ENCODE assay signal across 30 mouse cellular contexts in the genomic region with DNA sequence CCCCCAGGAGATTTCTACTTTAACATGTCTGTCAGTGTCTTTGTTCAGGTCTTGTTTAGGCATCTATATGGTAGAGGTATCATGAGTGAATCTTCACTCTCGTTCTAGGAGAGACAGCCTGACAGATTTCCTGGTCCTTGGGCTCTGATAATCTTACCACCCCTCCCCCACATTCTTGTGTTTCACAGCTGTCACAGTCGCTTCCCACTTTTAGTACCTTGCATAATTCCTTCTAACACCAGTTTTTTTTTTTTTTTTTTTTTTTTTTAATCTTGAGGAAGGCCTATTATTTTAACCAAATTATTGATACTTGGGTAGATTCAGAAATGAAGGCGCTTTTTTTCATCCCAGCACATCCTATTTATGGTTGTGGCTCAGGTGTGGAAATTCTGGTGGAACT.
DNase-seq lines count a peak whose midpoint lies in the region; ATAC-seq and TF ChIP-seq lines count a peak whose summit lies in the region.
"Had no signal": no experiment of that assay in that cellular context is flagged by ENCODE, and none has a peak within 500 bp of the region (broad histone marks: within the 10 kb centered on the region; RNA-seq: fewer than 3 reads in every experiment).

No protein-coding gene starts in this region.

- intact Hi-C loops in heart, postnatal 36 days (cut with DNase I), result loop anchor here (5.0 kb wide), 1 partner anchor 35 kb away; no protein-coding TSS in a partner anchor

- no peak overlapping the region for H3K4me3 ChIP-seq in liver, embryonic 15.5 days (replicated peaks)
- no peak overlapping the region for H3K4me3 ChIP-seq in ES-E14 (ENCODE audit: insufficient read depth in 1 of 2, low read depth in 1 of 2, low read length in 2 of 2, poor library complexity in 1 of 2, severe bottlenecking in 1 of 2)
- no peak overlapping the region for H3K4me3 ChIP-seq in hindbrain, embryonic 16.5 days (ENCODE audit: low read length)
- H3K4me3 ChIP-seq in intestine, embryonic 15.5 days (replicated peaks), result no peak overlapping the region
- H3K4me3 ChIP-seq: embryonic facial prominence, embryonic 10.5 days; embryonic facial prominence, embryonic 13.5 days; erythroblast, embryonic 14.5 days; forebrain, embryonic 12.5 days; forebrain, embryonic 15.5 days; heart, adult 2 months; heart, embryonic 12.5 days; heart, embryonic 15.5 days had no signal

- no peaks in the 10 kb centered on the region for H3K27me3 ChIP-seq in liver, embryonic 15.5 days
- H3K27me3 ChIP-seq in hindbrain, embryonic 16.5 days (replicated peaks; ENCODE audit: control insufficient read depth, insufficient read depth, low read length), result no peaks in the 10 kb centered on the region
- no peaks in the 10 kb centered on the region for H3K27me3 ChIP-seq in intestine, embryonic 15.5 days (replicated peaks)
- H3K27me3 ChIP-seq: embryonic facial prominence, embryonic 13.5 days; forebrain, embryonic 12.5 days; forebrain, embryonic 15.5 days; heart, embryonic 12.5 days; heart, embryonic 15.5 days; Patski had no signal

- ATAC-seq in liver, embryonic 15.5 days (ENCODE audit: insufficient read depth), result no peak
- ATAC-seq in megakaryocyte, adult 5-6 weeks (ENCODE audit: poor library complexity, severe bottlenecking), result 0 out of 2 replicates have a peak, but pooled peaks have one; percentile 23
- ATAC-seq in hindbrain, embryonic 16.5 days, result no peak
- ATAC-seq in intestine, embryonic 15.5 days, result no peak
- ATAC-seq: forebrain, embryonic 15.5 days; intestine, embryonic 16.5 days; Patski had no signal

- no peaks in the 10 kb centered on the region for H3K36me3 ChIP-seq in liver, embryonic 15.5 days (replicated peaks)
- no peaks in the 10 kb centered on the region for H3K36me3 ChIP-seq in ES-E14 (ENCODE audit: control insufficient read depth, insufficient read depth, low read length, poor library complexity, severe bottlenecking)
- no peaks in the 10 kb centered on the region for H3K36me3 ChIP-seq in hindbrain, embryonic 16.5 days (ENCODE audit: control insufficient read depth, insufficient read depth, low read length)
- H3K36me3 ChIP-seq in intestine, embryonic 15.5 days, result no peaks in the 10 kb centered on the region
- H3K36me3 ChIP-seq: embryonic facial prominence, embryonic 10.5 days; embryonic facial prominence, embryonic 13.5 days; forebrain, embryonic 12.5 days; forebrain, embryonic 15.5 days; heart, embryonic 12.5 days; heart, embryonic 15.5 days had no signal

- no peak overlapping the region for H3K4me2 ChIP-seq in liver, embryonic 15.5 days
- H3K4me2 ChIP-seq in hindbrain, embryonic 16.5 days (ENCODE audit: low read length), result no peak overlapping the region
- no peak overlapping the region for H3K4me2 ChIP-seq in intestine, embryonic 15.5 days (replicated peaks)
- H3K4me2 ChIP-seq: embryonic facial prominence, embryonic 13.5 days; forebrain, embryonic 12.5 days; forebrain, embryonic 15.5 days; heart, embryonic 12.5 days; heart, embryonic 15.5 days; hindbrain, embryonic 14.5 days had no signal

- peaks cover 56% of the 10 kb centered on the region for H3K4me1 ChIP-seq in liver, embryonic 15.5 days (replicated peaks)
- peaks cover 19 to 34% of the 10 kb centered on the region in 2 experiments for H3K4me1 ChIP-seq in ES-E14 (ENCODE audit: control insufficient read depth in 2 of 2, insufficient read depth in 2 of 2, low read length in 2 of 2, poor library complexity in 1 of 2)
- no peaks in the 10 kb centered on the region for H3K4me1 ChIP-seq in hindbrain, embryonic 16.5 days (ENCODE audit: control insufficient read depth, insufficient read depth, low read depth, low read length)
- H3K4me1 ChIP-seq in intestine, embryonic 15.5 days (replicated peaks), result peaks cover 41% of the 10 kb centered on the region

- 0 out of 2 replicates have a peak overlapping the region, but pooled peaks have one; percentile 29 for H3K27ac ChIP-seq in liver, embryonic 15.5 days (replicated peaks)
- no peak overlapping the region for H3K27ac ChIP-seq in ES-E14 (ENCODE audit: insufficient read depth, low read depth, low read length, poor library complexity, severe bottlenecking)
- H3K27ac ChIP-seq in hindbrain, embryonic 16.5 days (ENCODE audit: low read depth, low read length), result no peak overlapping the region
- no peak overlapping the region for H3K27ac ChIP-seq in intestine, embryonic 15.5 days
- H3K27ac ChIP-seq: embryonic facial prominence, embryonic 10.5 days; embryonic facial prominence, embryonic 13.5 days; forebrain, embryonic 12.5 days; forebrain, embryonic 15.5 days; heart, adult 2 months; heart, embryonic 15.5 days; hindbrain, embryonic 14.5 days had no signal

- in situ Hi-C loops in ES-E14 (cut with MboI; ENCODE audit: low sequenced_read_pairs in 2 of 2, unreplicated experiment in 2 of 2), result no loop called here

- H3K9ac ChIP-seq in liver, embryonic 15.5 days, result no peak overlapping the region
- H3K9ac ChIP-seq in ES-E14 (ENCODE audit: insufficient read depth, low read depth, low read length, poor library complexity, severe bottlenecking), result no peak overlapping the region
- no peak overlapping the region for H3K9ac ChIP-seq in hindbrain, embryonic 16.5 days (ENCODE audit: low read depth, low read length)
- no peak overlapping the region for H3K9ac ChIP-seq in intestine, embryonic 15.5 days
- H3K9ac ChIP-seq: embryonic facial prominence, embryonic 13.5 days; forebrain, embryonic 12.5 days; forebrain, embryonic 15.5 days; heart, embryonic 12.5 days; heart, embryonic 15.5 days; hindbrain, embryonic 14.5 days had no signal

- H3K9me3 ChIP-seq in liver, embryonic 15.5 days (replicated peaks), result no peaks in the 10 kb centered on the region
- H3K9me3 ChIP-seq in ES-E14 (ENCODE audit: control insufficient read depth, insufficient read depth, low read depth, low read length), result no peaks in the 10 kb centered on the region
- no peaks in the 10 kb centered on the region for H3K9me3 ChIP-seq in hindbrain, embryonic 16.5 days (ENCODE audit: control insufficient read depth, low read length)
- H3K9me3 ChIP-seq in intestine, embryonic 15.5 days, result no peaks in the 10 kb centered on the region
- H3K9me3 ChIP-seq: embryonic facial prominence, embryonic 10.5 days; embryonic facial prominence, embryonic 13.5 days; forebrain, embryonic 12.5 days; forebrain, embryonic 15.5 days; heart, embryonic 12.5 days; heart, embryonic 15.5 days had no signal

- peak; percentile 81 for DNase-seq in heart, adult 11 months
- no peak for DNase-seq in heart, postnatal 36 days
- DNase-seq in liver (no peak), ES-E14 (ENCODE audit: low read depth, low spot score) (no peak)
- DNase-seq: adrenal gland, postnatal 14 days; B cell, adult 2 months; cerebellum, adult 11-12 months; cerebellum, adult 8-10 months; cerebellum, postnatal 10 days; cerebellum, postnatal 36 days; embryo, embryonic 11 days; gastrocnemius, postnatal 14 days; heart, adult 2 months; heart, postnatal 10 days; heart, postnatal 4 days; kidney, adult 2 months had no signal

- WGBS in liver, embryonic 15.5 days (ENCODE audit: insufficient replicate concordance), result 42% methylated on average over 3 of the region's 3 CpGs
- WGBS in hindbrain, embryonic 16.5 days, result 58% methylated on average over 3 of the region's 3 CpGs
- 63% methylated on average over 3 of the region's 3 CpGs for WGBS in intestine, embryonic 15.5 days

TF ChIP-seq in ES-E14, 5 proteins besides CTCF, POLR2A, EP300 and RAD21:
- TF ChIP-seq HCFC1 (IDR thresholded peaks at IDR 0.05; ENCODE audit: borderline replicate concordance, insufficient read depth, low read length) (no peak), CHD2 (IDR thresholded peaks at IDR 0.05; ENCODE audit: low read depth, low read length) (no peak; the same call in 1 of the 2 replicates), MAFK (IDR thresholded peaks at IDR 0.05; ENCODE audit: insufficient read depth, low read depth, low read length) (no peak), ZNF384 (IDR thresholded peaks at IDR 0.05; ENCODE audit: low read depth, low read length) (peak; percentile 34; the same call in 1 of the 2 replicates), ZC3H11A (IDR thresholded peaks at IDR 0.05; ENCODE audit: borderline replicate concordance, low read depth, low read length) (no peak)
TF ChIP-seq in ES-E14: peak in this region for 1.
